Mouse (Mus musculus) adrenal gland, postnatal 14 days (tissue): ENCODE measurements around the gene Olfr1111. TPM values are rescaled to one million over a fixed set of nuclear protein-coding genes. Genes with fewer than 3 reads are reported as not detected.
"Not testable (repeated sequence)": the region's sequence is repeated elsewhere in the genome, so short reads cannot be mapped to it uniquely, and the experiment has no call there.

ENCODE experiments used
- DNase-seq: peaks from one replicate; pipeline ENCODE4 v3.0.0; 2021; ENCODE audit warnings: mixed read lengths
- long read RNA-seq, 2 experiments: library from polyadenylated mRNA; stranded (forward); transcript quantifications; one replicate each; pipeline ENCODE4 v2.0.0; 2021
- total RNA-seq: library from RNA; stranded (reverse); gene quantifications from 2 replicates; pipeline ENCODE4 v1.2.3, GENCODE M21; 2021

Gene Olfr1111
- total RNA-seq: not detected in 2 replicates
- long read RNA-seq, experiment 1: 0 reads
- long read RNA-seq, experiment 2: 0 reads

GRCm38 (mm10) chr2:87152524-87152923 lies at the start of gene Olfr1111:
Olfr1111 (minus strand) TSS chr2:87152624.
- no peak for DNase-seq

- DNase-seq: no peak
Measured at GRCm38 (mm10) chr2:87187498-87187897, 35.1 kb upstream of the Olfr1111 start, which contains the start of gene Olfr1112. Olfr1112 (plus strand) TSS chr2:87187798.

GRCm38 (mm10) chr2:87167731-87168130 lies 15.3 kb upstream of the Olfr1111 start:
- not testable (repeated sequence) for DNase-seq

GRCm38 (mm10) chr2:87140200-87140599 lies 12.2 kb downstream of the Olfr1111 start, which contains the start of gene Olfr1110:
Olfr1110 (minus strand) TSS chr2:87140300.
- DNase-seq: no peak

- DNase-seq: no peak
Measured at GRCm38 (mm10) chr2:87114467-87114866, 38.0 kb downstream of the Olfr1111 start, which contains the start of gene Olfr259. Olfr259 (minus strand) TSS chr2:87114567.

Other genes starting within 250 kb of the Olfr1111 start
- not detected in 2 replicates for gene Olfr1098, start 228.1 kb downstream of the Olfr1111 start, total RNA-seq
- not detected in 2 replicates for gene Olfr1099, start 191.9 kb downstream of the Olfr1111 start, total RNA-seq
- gene Olfr1100, start 172.7 kb downstream of the Olfr1111 start, total RNA-seq: not detected in 2 replicates
- gene Olfr1101, start 161.4 kb downstream of the Olfr1111 start, total RNA-seq: not detected in 2 replicates
- gene Olfr1102, start 154.2 kb downstream of the Olfr1111 start, total RNA-seq: not detected in 2 replicates
- gene Olfr1104, start 125.5 kb downstream of the Olfr1111 start, total RNA-seq: not detected in 2 replicates
- not detected in 2 replicates for gene Olfr1105, start 116.1 kb downstream of the Olfr1111 start, total RNA-seq
- not detected in 2 replicates for gene Olfr1106, start 100.4 kb downstream of the Olfr1111 start, total RNA-seq
- gene Olfr1107, start 76.8 kb downstream of the Olfr1111 start, total RNA-seq: not detected in 2 replicates
- gene Olfr1109, start 56.6 kb downstream of the Olfr1111 start, total RNA-seq: not detected in 2 replicates
- gene Olfr259, start 38.1 kb downstream of the Olfr1111 start, total RNA-seq: not detected in 2 replicates
- not detected in 2 replicates for gene Olfr1110, start 12.3 kb downstream of the Olfr1111 start, total RNA-seq
- gene Olfr1112, start 35.2 kb upstream of the Olfr1111 start, total RNA-seq: not detected in 2 replicates
- not detected in 2 replicates for gene Olfr1113, start 56.3 kb upstream of the Olfr1111 start, total RNA-seq
- gene Olfr1115, start 95.4 kb upstream of the Olfr1111 start, total RNA-seq: not detected in 2 replicates
- gene Olfr1116, start 114.9 kb upstream of the Olfr1111 start, total RNA-seq: not detected in 2 replicates
- not detected in 2 replicates for gene Olfr1118, start 155.0 kb upstream of the Olfr1111 start, total RNA-seq
- gene Olfr1120, start 202.2 kb upstream of the Olfr1111 start, total RNA-seq: not detected in 2 replicates
- gene Olfr1121, start 217.3 kb upstream of the Olfr1111 start, total RNA-seq: not detected in 2 replicates
- gene Olfr1122, start 233.2 kb upstream of the Olfr1111 start, total RNA-seq: not detected in 2 replicates